Mouse (Mus musculus) limb, embryonic 14.5 days (tissue): ENCODE measurements around the gene Cd3eap. TPM values are rescaled to one million over a fixed set of nuclear protein-coding genes. Genes with fewer than 3 reads are reported as not detected.

Source experiments
- ATAC-seq: fragments of 200-750 bp; cut with Nextera tagmentation; 2 replicates; pipeline ENCODE4 v1.8.0; 2017; ENCODE audit warnings: low read depth, moderate number of reproducible peaks, moderate TSS enrichment; ENCODE audit not compliant: low FRiP score
- DNase-seq: peaks from one replicate; pipeline ENCODE4 v3.0.0-alpha.2; 2015; ENCODE audit warnings: low spot score
- H3K27ac ChIP-seq: fragments of 300-500 bp; sonication (generic); replicated peaks from 2 replicates; pipeline ENCODE4 v1.5.1; 2014; ENCODE audit warnings: low read depth, mild to moderate bottlenecking, low read length, moderate library complexity, mixed read lengths
- H3K27me3 ChIP-seq: fragments of 300-500 bp; sonication (generic); 2 replicates; pipeline ENCODE4 v1.6.1; 2014; ENCODE audit warnings: low read length, mixed read lengths; ENCODE audit not compliant: control insufficient read depth, insufficient read depth
- H3K36me3 ChIP-seq: fragments of 300-500 bp; sonication (generic); 2 replicates; pipeline ENCODE4 v1.6.1; 2014; ENCODE audit warnings: mild to moderate bottlenecking, low read length, moderate library complexity, mixed read lengths; ENCODE audit not compliant: control insufficient read depth, insufficient read depth
- H3K4me1 ChIP-seq: fragments of 300-500 bp; sonication (generic); 2 replicates; pipeline ENCODE4 v1.6.1; 2014; ENCODE audit warnings: antibody characterized with exemption, low read length, mixed read lengths; ENCODE audit not compliant: control insufficient read depth, insufficient read depth
- H3K4me2 ChIP-seq: fragments of 300-500 bp; sonication (generic); replicated peaks from 2 replicates; pipeline ENCODE4 v1.6.1; 2014; ENCODE audit warnings: low read depth, mild to moderate bottlenecking, low read length, moderate library complexity; ENCODE audit not compliant: severe bottlenecking
- H3K4me3 ChIP-seq: fragments of 300-500 bp; sonication (generic); replicated peaks from 2 replicates; pipeline ENCODE4 v1.5.1; 2014; ENCODE audit warnings: low read length
- H3K9ac ChIP-seq: fragments of 300-500 bp; sonication (generic); 2 replicates; pipeline ENCODE4 v1.6.1; 2014; ENCODE audit warnings: mild to moderate bottlenecking, low read depth, low read length, moderate library complexity; ENCODE audit not compliant: severe bottlenecking
- H3K9me3 ChIP-seq: fragments of 300-500 bp; sonication (generic); 2 replicates; pipeline ENCODE4 v1.6.1; 2016; ENCODE audit warnings: low read length; ENCODE audit not compliant: control insufficient read depth
- POLR2A ChIP-seq: fragments of 200-500 bp; IDR thresholded peaks from 2 replicates; pipeline ENCODE4 v1.8.0; 2012; ENCODE audit warnings: inconsistent platforms, mild to moderate bottlenecking, moderate library complexity, borderline replicate concordance; ENCODE audit not compliant: insufficient read depth, insufficient read length; ENCODE audit errors: extremely low read depth
- WGBS: fragments of 180-500 bp; shearing (Covaris S2); extraction: QIAGEN DNeasy Blood & Tissue Kit; methylation state at CpG from one replicate; pipeline ENCODE4 v1.1.7; 2014; 5-methylcytosine and 5-hydroxymethylcytosine counted together
- polyA plus RNA-seq, 2 experiments: library from polyadenylated mRNA; depleted of rRNA in 1 of 2; stranded (reverse) in 1 of 2; unstranded in 1 of 2; fragments of >200 nt; fragmentation: Nextera tagmentation in 1 of 2; extraction: Ambion mirVana in 1 of 2; gene quantifications; 2 replicates each; pipeline versions ENCODE4 v1.2.1 to v1.2.3; 2012 to 2014

Gene Cd3eap
- polyA plus RNA-seq (2012; rRNA removed) (13.7 and 19.4 TPM in 2 replicates), polyA plus RNA-seq (2014; fragmentation: Nextera tagmentation; extraction: Ambion mirVana) (25.2 and 28.7 TPM in 2 replicates)

- peak within 1 kb of the TSS; percentile 97 for H3K4me2 ChIP-seq
- under 1% methylated on average over 31 of the region's 31 CpGs for WGBS
- ATAC-seq (peak; percentile 80), DNase-seq (peak; percentile 82)
- TF ChIP-seq POLR2A, result 0 out of 2 replicates have a peak, but pooled peaks have one; percentile 60
- H3K27me3 ChIP-seq, result no peaks in the 10 kb centered on the region
- H3K9me3 ChIP-seq, result no peaks in the 10 kb centered on the region
- H3K9ac ChIP-seq, result peak within 1 kb of the TSS; percentile 66
- peaks cover 12% of the 10 kb centered on the region for H3K4me1 ChIP-seq
- peaks cover 33% of the 10 kb centered on the region for H3K36me3 ChIP-seq
- peak within 1 kb of the TSS; percentile 40 for H3K27ac ChIP-seq
- peak within 1 kb of the TSS; percentile 66 for H3K4me3 ChIP-seq
Observed at GRCm38 (mm10) chr7:19359299-19359891, at the start of gene Cd3eap, which contains the start of gene Ppp1r13l. Cd3eap (minus strand) TSS chr7:19359483. Ppp1r13l (plus strand) TSS chr7:19359749.

GRCm38 (mm10) chr7:19405417-19405816, 46.1 kb upstream of the Cd3eap start:
- ATAC-seq (peak; percentile 50; the same call in 1 of the 2 replicates), DNase-seq (peak; percentile 67)
- WGBS, result 3% methylated on average over 19 of the region's 19 CpGs
- Histone ChIP-seq H3K27ac (no peak overlapping the region), H3K27me3 (peaks cover 32% of the 10 kb centered on the region), H3K36me3 (no peaks in the 10 kb centered on the region), H3K9me3 (peaks cover 6% of the 10 kb centered on the region), H3K4me1 (no peaks in the 10 kb centered on the region), H3K4me2 (0 out of 2 replicates have a peak overlapping the region, but pooled peaks have one; percentile 28), H3K4me3 (no peak overlapping the region), H3K9ac (no peak overlapping the region)
- no peak for TF ChIP-seq POLR2A

- DNase-seq (no peak), ATAC-seq (no peak)
- Histone ChIP-seq H3K4me1 (no peaks in the 10 kb centered on the region; the same call in 1 of the 2 replicates), H3K27me3 (peaks cover 32% of the 10 kb centered on the region), H3K4me3 (peak within 1 kb of the TSS; percentile 56), H3K36me3 (no peaks in the 10 kb centered on the region), H3K9me3 (peaks cover 6% of the 10 kb centered on the region), H3K9ac (peak within 1 kb of the TSS; percentile 48), H3K27ac (no peak within 1 kb of the TSS), H3K4me2 (peak within 1 kb of the TSS; percentile 81)
- TF ChIP-seq POLR2A, result no peak
- WGBS, result 46% methylated on average over 7 of the region's 7 CpGs
Observed at GRCm38 (mm10) chr7:19404476-19404875, 45.2 kb upstream of the Cd3eap start, which contains the start of gene Ckm. Ckm (plus strand) TSS chr7:19404776.

GRCm38 (mm10) chr7:19403731-19404296, 44.5 kb upstream of the Cd3eap start, which contains the start of gene Klc3:
Klc3 (minus strand) TSS chr7:19404104.
- DNase-seq (peak; percentile 60), ATAC-seq (peak; percentile 31; the same call in 1 of the 2 replicates)
- no peaks in the 10 kb centered on the region for H3K36me3 ChIP-seq
- peak within 1 kb of the TSS; percentile 48 for H3K9ac ChIP-seq
- no peaks in the 10 kb centered on the region; the same call in 1 of the 2 replicates for H3K4me1 ChIP-seq
- H3K9me3 ChIP-seq, result peaks cover 6% of the 10 kb centered on the region
- TF ChIP-seq POLR2A, result no peak
- peak within 1 kb of the TSS; percentile 56 for H3K4me3 ChIP-seq
- 1% methylated on average over 35 of the region's 62 CpGs for WGBS
- peak within 1 kb of the TSS; percentile 81 for H3K4me2 ChIP-seq
- H3K27ac ChIP-seq, result no peak within 1 kb of the TSS
- peaks cover 32% of the 10 kb centered on the region for H3K27me3 ChIP-seq

- 86% methylated on average over 9 of the region's 9 CpGs for WGBS
- Histone ChIP-seq H3K9ac (no peak overlapping the region), H3K27me3 (peaks cover 32% of the 10 kb centered on the region), H3K36me3 (no peaks in the 10 kb centered on the region), H3K9me3 (peaks cover 6% of the 10 kb centered on the region), H3K4me1 (no peaks in the 10 kb centered on the region; the same call in 1 of the 2 replicates), H3K4me2 (no peak overlapping the region), H3K27ac (no peak overlapping the region), H3K4me3 (no peak overlapping the region)
- DNase-seq (no peak), ATAC-seq (no peak)
- no peak for TF ChIP-seq POLR2A
Observed at GRCm38 (mm10) chr7:19402535-19403112, 43.3 kb upstream of the Cd3eap start.
